Comparison of ENCODE assay signal across 19 mouse cellular contexts in genomic region chr13:60491948-60492464, GRCm38 (mm10).
A peak's percentile ranks its signal among the peaks of the same experiment; 100 is the strongest.
DNase-seq lines count a peak whose midpoint lies in the region; ATAC-seq lines count a peak whose summit lies in the region.
"Had no signal": no experiment of that assay in that cellular context is flagged by ENCODE, and none has a peak within 500 bp of the region (broad histone marks: within the 10 kb centered on the region; RNA-seq: fewer than 3 reads in every experiment).

No protein-coding gene starts in this region.

- H3K27ac ChIP-seq in liver, embryonic 16.5 days (ENCODE audit: low read length): no peak overlapping the region
- H3K27ac ChIP-seq: embryonic facial prominence, embryonic 12.5 days; embryonic facial prominence, embryonic 15.5 days; hindbrain, embryonic 14.5 days had no signal

- H3K4me3 ChIP-seq in liver, embryonic 16.5 days (ENCODE audit: low read depth, low read length): no peak overlapping the region
- H3K4me3 ChIP-seq: embryonic facial prominence, embryonic 12.5 days; embryonic facial prominence, embryonic 15.5 days had no signal

- no peak for DNase-seq in liver
- DNase-seq in testis, postnatal 10 days (ENCODE audit: low spot score): peak; percentile 19
- DNase-seq in testis, postnatal 14 days (ENCODE audit: low spot score): no peak
- DNase-seq in B cell, adult 2 months: no peak
- no peak for DNase-seq in adrenal gland, adult 18-20 months (ENCODE audit: low spot score in 2 of 2)
- DNase-seq: adrenal gland, postnatal 10 days; adrenal gland, postnatal 36 days; cerebellum, adult 18-20 months; cerebellum, adult 9-10 months; cerebellum, postnatal 14 days; gastrocnemius, postnatal 25 days had no signal

- no peak overlapping the region for H3K4me2 ChIP-seq in liver, embryonic 16.5 days (ENCODE audit: low read depth, low read length)
- H3K4me2 ChIP-seq: embryonic facial prominence, embryonic 12.5 days; embryonic facial prominence, embryonic 15.5 days; heart, embryonic 11.5 days; hindbrain, embryonic 14.5 days had no signal

- no peaks in the 10 kb centered on the region for H3K36me3 ChIP-seq in liver, embryonic 16.5 days (ENCODE audit: control insufficient read depth, insufficient read depth)
- H3K36me3 ChIP-seq: embryonic facial prominence, embryonic 12.5 days; embryonic facial prominence, embryonic 15.5 days had no signal

- H3K9ac ChIP-seq in liver, embryonic 16.5 days (ENCODE audit: low read depth, low read length): no peak overlapping the region
- H3K9ac ChIP-seq: embryonic facial prominence, embryonic 12.5 days; embryonic facial prominence, embryonic 15.5 days; hindbrain, embryonic 14.5 days had no signal

- H3K9me3 ChIP-seq in liver, embryonic 16.5 days (replicated peaks; ENCODE audit: control insufficient read depth, low read length): no peaks in the 10 kb centered on the region
- H3K9me3 ChIP-seq: embryonic facial prominence, embryonic 15.5 days had no signal

- H3K4me1 ChIP-seq in liver, embryonic 16.5 days (ENCODE audit: control insufficient read depth, low read depth, low read length): no peaks in the 10 kb centered on the region

- H3K27me3 ChIP-seq in liver, embryonic 16.5 days (ENCODE audit: control insufficient read depth, insufficient read depth, low read depth, low read length): no peaks in the 10 kb centered on the region
- H3K27me3 ChIP-seq: embryonic facial prominence, embryonic 12.5 days; embryonic facial prominence, embryonic 15.5 days had no signal

- WGBS in liver, embryonic 16.5 days (ENCODE audit: insufficient replicate concordance): 21% methylated on average over 16 of the region's 16 CpGs

- peak; percentile 30; the same call in 1 of the 2 replicates for ATAC-seq in liver, embryonic 16.5 days (ENCODE audit: low read depth)
- peak; percentile 48 to 56; a peak in 3 of 4 replicates for ATAC-seq in hematopoietic stem cell, adult 5-6 weeks (replicated peaks in 1 of 2; ENCODE audit: insufficient read depth in 1 of 2, low FRiP score in 2 of 2, low TSS enrichment in 1 of 2, low read depth in 1 of 2, poor library complexity in 2 of 2, severe bottlenecking in 2 of 2)
- ATAC-seq: activated CD4-positive, CD25-positive, alpha-beta regulatory T cell, adult 4 months; forebrain, embryonic 14.5 days had no signal
